Mouse (Mus musculus) heart, embryonic 12.5 days (tissue): ENCODE measurements at regions not wholly inside any gene's neighbourhood (a gene's known extent, or its start where the extent isn't known, plus 50 kb on each side); places are given as distances from the start of the nearest gene placed in this dataset.

ENCODE experiments used
- ATAC-seq: fragments of 200-750 bp; cut with Nextera tagmentation; 2 replicates; pipeline ENCODE4 v1.8.0; 2017; ENCODE audit warnings: moderate TSS enrichment, moderate library complexity; ENCODE audit not compliant: insufficient number of reproducible peaks, low FRiP score
- H3K27ac ChIP-seq: fragments of 300-500 bp; sonication (generic); 2 replicates; pipeline ENCODE4 v1.5.1; 2016; ENCODE audit warnings: mild to moderate bottlenecking, moderate library complexity; ENCODE audit not compliant: poor library complexity, severe bottlenecking
- H3K27me3 ChIP-seq: fragments of 300-500 bp; sonication (generic); replicated peaks from 2 replicates; pipeline ENCODE4 v1.6.1; 2016; ENCODE audit warnings: mild to moderate bottlenecking, moderate library complexity
- H3K36me3 ChIP-seq: fragments of 300-500 bp; sonication (generic); 2 replicates; pipeline ENCODE4 v1.6.1; 2016; ENCODE audit warnings: mild to moderate bottlenecking, moderate library complexity
- H3K4me1 ChIP-seq: fragments of 300-500 bp; sonication (generic); replicated peaks from 2 replicates; pipeline ENCODE4 v1.6.1; 2016; ENCODE audit warnings: mild to moderate bottlenecking
- H3K4me2 ChIP-seq: fragments of 300-500 bp; sonication (generic); 2 replicates; pipeline ENCODE4 v1.6.1; 2016; ENCODE audit warnings: mild to moderate bottlenecking, moderate library complexity
- H3K4me3 ChIP-seq: fragments of 300-500 bp; sonication (generic); 2 replicates; pipeline ENCODE4 v1.5.1; 2016; ENCODE audit warnings: mild to moderate bottlenecking
- H3K9ac ChIP-seq: fragments of 300-500 bp; sonication (generic); 2 replicates; pipeline ENCODE4 v1.6.1; 2016; ENCODE audit warnings: mild to moderate bottlenecking, moderate library complexity
- H3K9me3 ChIP-seq: fragments of 300-500 bp; sonication (generic); replicated peaks from 2 replicates; pipeline ENCODE4 v1.6.1; 2016; ENCODE audit warnings: mild to moderate bottlenecking, moderate library complexity
- WGBS: fragments of 180-500 bp; shearing (Covaris S2); methylation state at CpG from one replicate; pipeline ENCODE4 v1.1.7; 2016; 5-methylcytosine and 5-hydroxymethylcytosine counted together

DNA sequence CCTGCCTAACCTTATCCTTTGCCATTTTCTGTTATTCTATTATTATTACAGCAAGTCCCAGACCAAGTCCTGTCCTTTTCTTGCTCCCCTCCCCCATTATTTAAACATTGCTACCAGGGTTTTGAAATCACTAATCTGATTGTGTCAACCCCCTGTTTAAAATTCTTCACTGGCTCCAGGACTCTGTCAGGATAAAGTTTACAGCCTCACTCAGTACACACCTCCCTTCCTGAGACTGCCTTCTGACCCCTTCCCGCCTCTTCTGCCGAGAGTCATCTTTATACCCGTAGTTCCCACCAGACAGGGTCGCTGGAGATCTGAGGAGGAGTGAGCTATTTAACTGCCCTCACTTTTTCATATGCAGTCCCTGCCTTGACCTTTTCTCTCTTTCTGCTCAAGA, 110.3 kb upstream of the Syt6 start:
- H3K9me3 ChIP-seq = no peaks in the 10 kb centered on the region
- no peak overlapping the region for H3K27ac ChIP-seq
- H3K4me1 ChIP-seq = no peaks in the 10 kb centered on the region
- H3K27me3 ChIP-seq = no peaks in the 10 kb centered on the region
- no peak overlapping the region for H3K9ac ChIP-seq
- H3K36me3 ChIP-seq = no peaks in the 10 kb centered on the region
- WGBS = 39% methylated on average over 4 of the region's 4 CpGs
- ATAC-seq = no peak
- H3K4me2 ChIP-seq = no peak overlapping the region
- H3K4me3 ChIP-seq = no peak overlapping the region

DNA sequence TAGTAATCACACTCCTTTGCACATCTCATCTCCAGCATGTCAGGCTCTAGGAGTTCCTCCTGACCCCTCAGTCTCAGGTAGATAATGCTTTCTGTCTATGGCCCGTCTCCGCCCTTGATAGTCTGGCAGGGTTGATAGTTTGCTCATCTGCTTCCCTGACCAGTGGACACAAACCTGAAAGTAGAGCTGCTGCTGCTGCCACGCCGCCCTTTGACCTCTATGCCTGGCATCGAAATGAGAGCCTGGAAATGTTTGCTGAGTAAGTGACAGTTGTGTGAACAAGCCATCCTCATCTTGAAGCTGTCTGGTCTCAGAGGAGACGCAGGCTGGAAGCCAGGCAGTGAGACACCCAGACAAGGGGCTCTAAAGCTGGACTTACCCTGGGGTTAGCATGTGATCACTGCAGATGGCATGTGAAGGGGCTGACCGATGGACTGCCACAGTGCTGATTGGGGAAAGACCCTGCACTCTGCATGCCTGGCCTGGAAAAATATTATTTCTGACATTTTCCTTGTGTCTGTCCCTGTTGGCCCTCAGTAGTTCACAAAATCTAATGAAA, 109.8 kb upstream of the Syt6 start:
- 65% methylated on average over 7 of the region's 7 CpGs for WGBS
- H3K4me3 ChIP-seq = no peak overlapping the region
- no peak overlapping the region for H3K9ac ChIP-seq
- no peak overlapping the region for H3K27ac ChIP-seq
- no peaks in the 10 kb centered on the region for H3K9me3 ChIP-seq
- H3K4me2 ChIP-seq = no peak overlapping the region
- no peak for ATAC-seq
- no peaks in the 10 kb centered on the region for H3K27me3 ChIP-seq
- H3K36me3 ChIP-seq = no peaks in the 10 kb centered on the region
- H3K4me1 ChIP-seq = no peaks in the 10 kb centered on the region

DNA sequence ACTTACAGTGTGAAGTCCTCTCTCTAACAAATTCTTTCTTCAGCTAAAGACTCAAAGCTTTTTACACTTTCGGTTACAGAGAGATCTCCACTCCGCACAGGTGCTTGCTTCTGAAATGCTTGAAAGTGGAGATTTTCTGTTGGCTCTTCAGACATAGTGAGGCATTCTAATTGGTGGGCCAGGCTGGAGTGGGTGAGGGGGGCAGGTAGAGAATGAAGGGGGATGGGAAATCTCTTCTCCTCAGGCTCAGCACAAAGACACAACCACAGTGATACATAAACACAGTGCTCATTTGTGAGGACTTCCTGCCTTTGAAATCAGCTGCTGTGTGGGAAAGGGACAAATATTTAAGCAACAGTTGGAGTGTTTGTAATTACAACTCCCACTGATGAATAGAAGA, 109.1 kb upstream of the Syt6 start:
- Histone ChIP-seq H3K27ac (no peak overlapping the region), H3K9ac (no peak overlapping the region), H3K4me2 (no peak overlapping the region), H3K4me1 (no peaks in the 10 kb centered on the region), H3K27me3 (no peaks in the 10 kb centered on the region), H3K9me3 (no peaks in the 10 kb centered on the region), H3K4me3 (no peak overlapping the region), H3K36me3 (no peaks in the 10 kb centered on the region)
- WGBS = 54% methylated on average over 2 of the region's 2 CpGs
- ATAC-seq = no peak

DNA sequence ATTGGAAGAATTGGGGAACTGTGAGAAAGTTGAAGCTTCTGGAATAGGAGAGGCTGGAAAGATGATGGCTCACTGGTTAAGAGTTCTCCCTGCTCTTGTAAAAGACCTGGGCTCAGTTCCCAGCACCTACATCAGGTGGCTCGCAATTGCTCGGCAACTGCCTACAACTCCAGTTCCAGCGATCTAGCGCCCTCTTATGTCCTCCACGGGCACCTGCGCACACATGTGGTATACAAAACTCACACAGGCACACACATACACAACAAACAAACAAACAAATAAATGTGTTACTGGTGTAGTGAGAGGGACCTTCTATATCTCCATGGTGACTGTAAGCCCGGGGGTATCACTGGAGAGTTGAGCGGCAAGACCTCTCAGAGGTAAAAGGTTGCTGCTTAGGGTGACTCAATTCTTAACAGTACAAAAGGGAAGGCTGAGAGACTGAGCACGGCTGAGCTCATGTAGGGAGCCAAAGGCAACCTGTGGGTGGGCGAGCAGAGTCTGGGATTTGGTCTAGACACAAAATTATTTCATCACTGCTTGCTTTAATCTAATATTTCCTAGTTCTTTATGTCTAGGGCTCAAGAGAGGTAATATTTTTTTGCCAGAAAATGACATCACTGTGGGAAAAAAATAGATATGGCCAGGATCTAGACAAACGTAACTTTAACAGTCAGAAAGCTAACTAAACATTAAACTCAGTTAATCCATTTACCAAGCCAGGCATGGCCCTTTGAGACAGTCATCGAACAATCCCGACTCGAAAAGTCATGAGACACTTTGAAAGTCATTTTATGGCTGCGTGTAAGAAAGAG, 104.2 kb upstream of the Syt6 start:
- 85% methylated on average over 15 of the region's 15 CpGs for WGBS
- Histone ChIP-seq H3K4me2 (no peak overlapping the region), H3K4me3 (no peak overlapping the region), H3K9ac (no peak overlapping the region), H3K27me3 (no peaks in the 10 kb centered on the region), H3K36me3 (no peaks in the 10 kb centered on the region), H3K27ac (no peak overlapping the region), H3K9me3 (no peaks in the 10 kb centered on the region), H3K4me1 (no peaks in the 10 kb centered on the region)
- ATAC-seq = no peak

DNA sequence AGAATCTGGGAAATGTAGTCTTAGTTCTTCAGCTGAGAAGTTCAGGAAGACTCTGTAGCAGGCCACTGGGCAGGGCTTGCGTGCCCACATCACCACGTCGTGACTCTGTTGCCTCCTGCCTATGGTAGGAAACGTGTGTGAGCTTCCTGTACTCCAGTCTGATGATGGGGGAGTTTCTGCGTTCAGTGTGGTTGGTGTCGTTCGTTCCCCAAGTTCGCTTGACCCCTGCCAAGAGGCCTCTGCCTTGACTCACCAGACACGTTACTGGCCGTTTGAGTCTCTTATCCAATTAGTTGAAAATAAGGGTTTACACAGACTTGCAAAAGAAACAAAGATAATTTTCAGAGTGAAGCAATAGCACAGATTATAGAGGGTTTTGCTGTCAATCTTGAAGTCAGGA, 102.4 kb upstream of the Syt6 start:
- no peaks in the 10 kb centered on the region for H3K9me3 ChIP-seq
- no peak for ATAC-seq
- 45% methylated on average over 10 of the region's 10 CpGs for whole genome bisulfite sequencing
- no peak overlapping the region for H3K27ac ChIP-seq
- no peak overlapping the region for H3K4me3 ChIP-seq
- H3K4me2 ChIP-seq = no peak overlapping the region
- no peaks in the 10 kb centered on the region for H3K27me3 ChIP-seq
- no peaks in the 10 kb centered on the region for H3K36me3 ChIP-seq
- no peaks in the 10 kb centered on the region for H3K4me1 ChIP-seq
- H3K9ac ChIP-seq = no peak overlapping the region

DNA sequence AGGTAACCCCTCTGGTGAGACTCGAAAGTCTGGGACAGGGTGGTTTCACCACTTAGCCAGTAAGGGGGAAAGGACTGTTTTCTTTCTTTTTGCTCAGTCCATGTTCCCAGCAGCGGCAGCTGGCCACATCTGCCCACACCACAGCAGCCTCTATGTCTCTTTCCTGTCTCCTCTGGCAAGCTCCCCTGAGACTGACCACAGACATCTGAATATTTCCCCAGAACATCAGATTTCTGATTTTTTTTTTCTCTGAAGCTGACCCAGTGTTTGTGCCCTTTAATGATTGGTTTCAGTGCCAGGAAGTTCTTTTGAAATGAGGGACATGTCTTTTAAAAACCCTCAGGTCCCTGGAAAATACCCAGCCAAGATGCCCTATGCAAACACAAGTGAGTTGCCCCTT, 101.7 kb upstream of the Syt6 start:
- Histone ChIP-seq H3K4me2 (no peak overlapping the region), H3K9me3 (no peaks in the 10 kb centered on the region), H3K4me3 (no peak overlapping the region), H3K36me3 (no peaks in the 10 kb centered on the region), H3K27me3 (no peaks in the 10 kb centered on the region), H3K4me1 (no peaks in the 10 kb centered on the region), H3K9ac (no peak overlapping the region), H3K27ac (no peak overlapping the region)
- ATAC-seq = no peak
- WGBS = 49% methylated on average over 2 of the region's 2 CpGs

DNA sequence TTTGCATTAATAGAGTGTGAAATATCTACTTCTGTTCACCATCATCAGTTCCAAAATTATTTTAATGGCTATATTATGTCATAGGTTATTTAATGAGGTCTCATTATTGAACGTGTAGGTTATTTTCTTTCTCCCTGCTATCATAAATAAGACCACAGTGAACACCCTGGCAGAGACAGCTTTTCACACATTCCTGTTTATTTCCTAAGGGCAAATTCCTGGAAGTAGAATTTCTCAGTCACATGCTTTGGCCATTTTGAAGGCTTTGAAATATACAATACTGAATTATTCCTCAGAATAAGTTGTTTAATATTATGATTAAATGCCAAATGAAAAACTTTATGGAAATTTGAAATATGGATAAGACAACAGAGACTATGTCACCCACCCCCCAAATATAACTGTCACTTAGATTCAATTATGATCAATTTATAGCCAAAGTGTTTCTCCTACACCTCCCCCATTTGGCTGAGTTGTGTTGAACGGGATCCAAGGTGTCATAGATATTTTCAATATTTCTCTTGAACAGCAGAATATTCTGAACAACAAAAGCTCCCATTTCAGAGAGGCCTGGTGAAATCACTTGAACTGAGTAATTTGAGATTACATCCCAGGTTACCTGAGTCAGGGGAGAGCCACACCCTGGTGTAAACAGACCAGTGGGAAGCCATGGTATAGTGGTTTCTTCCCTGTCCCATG, 95.0 kb upstream of the Syt6 start:
- Histone ChIP-seq H3K36me3 (no peaks in the 10 kb centered on the region), H3K4me1 (no peaks in the 10 kb centered on the region), H3K27me3 (no peaks in the 10 kb centered on the region), H3K9me3 (no peaks in the 10 kb centered on the region), H3K4me2 (no peak overlapping the region), H3K9ac (no peak overlapping the region), H3K27ac (no peak overlapping the region), H3K4me3 (no peak overlapping the region)
- no peak for ATAC-seq
- 77% methylated on average over 2 of the region's 2 CpGs for WGBS

DNA sequence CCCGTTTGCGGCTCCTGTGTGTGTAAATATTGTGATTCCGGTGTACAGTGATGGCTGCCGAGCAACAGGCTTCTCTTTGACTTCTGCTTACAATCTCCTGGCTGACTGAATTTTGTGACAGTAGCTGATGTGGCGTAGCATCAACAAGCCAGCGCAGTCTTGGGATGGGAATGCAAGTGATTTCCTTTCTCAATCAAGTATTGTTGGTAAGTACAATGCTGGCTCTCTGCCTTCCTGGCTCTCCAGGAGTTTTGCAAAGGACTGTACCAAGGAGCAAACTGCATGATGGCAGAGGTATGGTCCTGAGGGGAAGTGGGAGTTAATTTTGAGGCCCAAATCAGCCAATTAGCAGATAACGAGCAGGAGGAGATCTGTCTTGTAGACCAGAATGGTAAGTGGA, 94.4 kb upstream of the Syt6 start:
- Histone ChIP-seq H3K27ac (no peak overlapping the region), H3K4me3 (no peak overlapping the region), H3K9ac (no peak overlapping the region), H3K4me2 (no peak overlapping the region), H3K4me1 (no peaks in the 10 kb centered on the region), H3K27me3 (no peaks in the 10 kb centered on the region), H3K36me3 (no peaks in the 10 kb centered on the region), H3K9me3 (no peaks in the 10 kb centered on the region)
- WGBS = 75% methylated on average over 7 of the region's 7 CpGs
- ATAC-seq = no peak

DNA sequence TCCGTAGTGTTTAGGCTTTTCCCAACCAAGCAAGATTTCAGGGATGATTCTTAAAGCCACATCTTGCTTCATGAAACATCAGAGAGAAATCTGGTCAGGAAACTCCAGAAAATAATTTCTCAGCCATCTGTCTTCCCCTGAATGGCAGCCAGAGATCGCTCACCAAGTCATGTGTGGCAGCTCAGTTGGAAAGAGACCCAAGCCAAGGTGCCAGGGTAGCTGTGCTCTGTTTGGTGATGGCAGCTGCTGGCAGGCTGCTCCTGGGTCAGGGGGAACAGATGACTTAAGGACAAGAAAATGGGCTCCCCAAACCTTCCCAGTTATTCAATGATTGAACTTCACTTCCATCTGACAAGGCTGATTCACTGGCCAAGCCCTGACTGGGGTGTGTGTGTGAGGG, 91.7 kb upstream of the Syt6 start:
- Histone ChIP-seq H3K27ac (no peak overlapping the region), H3K36me3 (no peaks in the 10 kb centered on the region), H3K4me3 (no peak overlapping the region), H3K9me3 (no peaks in the 10 kb centered on the region), H3K4me2 (no peak overlapping the region), H3K9ac (no peak overlapping the region), H3K4me1 (no peaks in the 10 kb centered on the region), H3K27me3 (no peaks in the 10 kb centered on the region)
- ATAC-seq = no peak
- 81% methylated on average over 2 of the region's 2 CpGs for WGBS

DNA sequence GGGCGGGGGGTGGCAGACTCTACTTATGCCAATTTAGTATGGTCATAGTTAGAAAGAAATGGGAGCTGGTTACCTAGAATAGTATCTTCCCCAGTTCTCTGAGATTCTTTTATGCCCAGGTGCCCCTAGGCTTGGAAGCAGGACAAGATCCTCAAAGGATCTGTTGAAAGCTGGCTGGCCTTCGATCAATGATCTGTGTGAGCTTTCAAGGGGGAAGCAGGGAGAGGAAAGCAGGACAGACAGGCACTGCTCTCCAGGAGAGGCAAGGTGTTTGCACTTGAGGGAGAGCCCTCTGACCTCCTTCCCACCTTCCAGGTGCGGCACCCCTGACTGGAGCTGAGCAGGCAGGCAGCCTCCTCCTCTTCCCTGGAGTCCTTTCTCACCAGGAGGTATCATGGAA, 91.3 kb upstream of the Syt6 start:
- no peak for ATAC-seq
- Histone ChIP-seq H3K4me2 (no peak overlapping the region), H3K36me3 (no peaks in the 10 kb centered on the region), H3K9ac (no peak overlapping the region), H3K9me3 (no peaks in the 10 kb centered on the region), H3K27me3 (no peaks in the 10 kb centered on the region), H3K27ac (no peak overlapping the region), H3K4me3 (no peak overlapping the region), H3K4me1 (no peaks in the 10 kb centered on the region)
- 63% methylated on average over 3 of the region's 3 CpGs for WGBS

DNA sequence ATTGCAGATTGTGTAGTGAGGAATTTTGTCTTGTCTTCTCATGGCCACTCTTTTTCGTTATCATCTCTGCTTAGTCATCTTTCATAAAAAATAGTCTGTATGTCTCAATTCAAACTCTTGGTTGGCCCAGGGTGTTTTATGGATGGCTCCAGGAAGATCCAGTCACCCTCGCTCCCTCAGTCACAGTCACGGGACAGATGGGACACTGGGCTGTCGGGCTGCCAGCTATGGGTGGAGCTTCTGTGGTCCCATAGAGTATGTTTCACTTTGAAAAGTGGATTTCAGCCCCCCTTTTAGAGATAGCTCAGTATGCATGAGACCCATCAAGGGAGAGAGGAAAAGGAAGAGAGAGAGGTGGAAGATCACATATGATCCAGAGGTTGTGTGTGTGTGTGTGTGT, 85.2 kb upstream of the Syt6 start:
- WGBS = 73% methylated on average over 4 of the region's 4 CpGs
- ATAC-seq = no peak
- no peaks in the 10 kb centered on the region for H3K27me3 ChIP-seq
- H3K36me3 ChIP-seq = no peaks in the 10 kb centered on the region
- H3K4me1 ChIP-seq = no peaks in the 10 kb centered on the region
- H3K9ac ChIP-seq = no peak overlapping the region
- no peaks in the 10 kb centered on the region for H3K9me3 ChIP-seq
- H3K27ac ChIP-seq = no peak overlapping the region
- H3K4me2 ChIP-seq = no peak overlapping the region
- H3K4me3 ChIP-seq = no peak overlapping the region
